Mouse (Mus musculus) c-Kit-positive CD71-positive TER-119-positive erythroid progenitor cells, embryonic 14.5 days (primary cell): Measurements from ENCODE around the gene AC134908.4.

Experiments
- DNase-seq: peaks from one replicate; pipeline ENCODE4 v3.0.0-alpha.2; 2013; ENCODE audit warnings: low spot score

Gene AC134908.4

GRCm38 (mm10) chr17:25831451-25832281 lies 36.2 kb upstream of the AC134908.4 start:
- DNase-seq = no peak

DNA sequence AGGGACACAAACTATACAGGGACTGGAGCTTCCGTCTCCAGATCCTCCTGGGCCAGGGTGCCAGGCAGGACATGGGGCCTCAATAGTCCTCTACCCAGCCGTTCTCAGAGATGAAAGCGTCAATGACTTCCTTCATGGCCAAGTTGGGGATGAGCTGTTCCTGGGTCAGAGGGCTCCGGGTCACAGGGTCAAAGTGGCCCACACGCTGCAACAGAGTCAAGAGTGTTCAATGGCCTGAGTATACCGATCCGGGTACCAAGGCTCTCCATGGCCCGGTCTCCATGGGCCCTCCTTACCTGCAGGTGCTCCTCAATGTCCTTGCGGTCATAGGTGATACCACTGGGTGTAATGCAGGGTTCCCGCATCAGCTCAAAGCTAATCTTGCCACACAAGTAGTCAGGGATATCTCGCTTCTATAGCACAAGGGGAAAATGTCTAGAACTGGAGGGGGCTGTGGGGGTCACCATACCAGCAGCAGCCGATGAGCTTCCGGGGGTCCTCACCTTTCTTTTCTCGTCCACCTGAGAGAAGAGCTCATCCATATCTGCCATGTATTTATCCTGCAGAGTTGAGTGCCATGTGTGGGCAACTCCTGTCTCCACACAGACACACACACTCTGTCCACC lies 35.5 kb upstream of the AC134908.4 start:
- DNase-seq = no peak

- DNase-seq = no peak
These were observed 34.8 kb upstream of the AC134908.4 start for GRCm38 (mm10) chr17:25830200-25830753.

GRCm38 (mm10) chr17:25829558-25830017 lies 34.1 kb upstream of the AC134908.4 start:
- DNase-seq = no peak

DNA sequence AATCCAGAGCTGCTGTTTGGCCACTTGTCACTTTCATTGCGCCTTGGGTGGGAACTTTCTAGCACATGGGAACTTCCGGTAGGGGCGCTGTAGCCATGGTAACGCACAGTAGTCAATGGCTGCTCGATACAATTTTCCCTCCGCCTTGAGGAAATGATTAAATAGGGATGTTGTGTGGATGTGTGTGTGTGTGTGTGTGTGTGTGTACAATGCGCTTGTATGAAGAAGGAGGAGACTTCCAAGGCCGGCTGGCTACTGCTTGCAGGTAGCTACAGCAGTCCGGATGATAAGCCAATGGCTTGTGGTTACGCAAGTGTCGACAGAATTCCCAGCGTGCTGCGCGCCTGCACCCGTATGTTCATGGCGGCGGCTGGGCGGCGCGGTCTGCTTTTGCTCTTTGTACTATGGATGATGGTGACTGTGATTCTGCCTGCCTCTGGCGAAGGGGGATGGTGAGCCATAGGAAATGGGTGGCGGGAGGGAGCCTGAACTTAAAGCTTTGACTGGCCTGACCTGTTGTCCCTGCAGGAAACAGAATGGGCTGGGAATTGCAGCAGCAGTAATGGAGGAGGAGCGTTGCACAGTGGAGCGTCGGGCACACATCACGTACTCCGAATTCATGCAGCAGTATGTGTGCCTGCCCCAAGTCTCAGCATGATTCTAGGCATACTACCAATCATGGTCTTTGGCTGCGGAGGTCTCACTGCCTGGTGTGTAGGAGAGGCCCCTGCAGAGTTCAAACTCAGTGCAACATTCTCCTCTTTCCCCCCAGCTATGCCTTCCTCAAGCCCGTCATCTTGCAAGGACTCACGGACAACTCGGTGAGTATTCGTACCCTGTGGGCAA lies 33.5 kb upstream of the AC134908.4 start, which contains the start of gene Jmjd8:
TSS of gene Jmjd8 (plus strand) at position 156 of the 846 bp plus-strand sequence.
- DNase-seq = peak; percentile 71

DNA sequence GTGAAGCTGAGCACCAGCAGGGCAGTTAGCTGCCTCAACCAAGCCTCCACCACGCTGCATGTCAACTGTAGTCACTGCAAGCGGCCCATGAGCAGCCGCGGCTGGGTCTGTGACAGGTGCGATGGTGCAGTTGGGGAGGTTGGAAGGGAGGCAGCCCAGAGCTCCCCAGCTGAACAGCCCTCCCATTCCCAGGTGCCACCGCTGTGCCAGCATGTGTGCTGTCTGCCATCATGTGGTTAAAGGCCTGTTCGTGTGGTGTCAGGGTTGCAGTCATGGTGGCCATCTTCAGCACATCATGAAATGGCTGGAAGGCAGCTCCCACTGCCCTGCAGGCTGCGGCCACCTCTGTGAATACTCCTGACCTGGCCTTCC lies 32.8 kb upstream of the AC134908.4 start:
- DNase-seq = no peak

DNA sequence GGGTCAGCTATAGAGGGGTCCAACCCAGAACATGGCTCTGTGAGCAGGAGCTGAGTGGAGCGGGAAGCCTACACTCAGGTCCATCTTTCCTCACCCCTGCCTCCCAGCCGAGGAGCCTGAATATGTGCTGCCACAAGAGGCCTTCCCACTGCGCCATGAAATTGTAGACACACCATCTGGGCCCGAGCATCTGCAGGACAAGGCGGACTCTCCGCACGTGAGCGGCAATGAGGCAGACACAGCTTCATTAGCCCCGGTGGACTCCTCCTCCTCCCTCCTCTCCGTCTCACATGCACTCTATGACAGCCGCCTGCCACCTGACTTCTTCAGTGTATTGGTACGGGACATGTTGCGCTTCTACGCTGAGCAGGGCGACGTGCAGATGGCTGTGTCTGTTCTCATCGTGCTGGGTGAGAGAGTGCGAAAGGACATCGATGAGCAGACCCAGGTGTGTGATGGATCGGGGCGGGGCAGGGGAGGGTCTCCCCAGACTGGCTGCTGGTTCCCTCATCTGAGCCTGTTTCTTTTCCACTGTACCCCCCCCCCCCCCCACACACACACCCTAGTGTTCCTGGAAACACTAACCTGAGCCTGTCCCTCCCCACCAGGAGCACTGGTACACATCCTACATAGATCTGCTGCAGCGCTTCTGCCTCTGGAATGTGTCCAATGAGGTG lies 32.2 kb upstream of the AC134908.4 start:
- DNase-seq = no peak

- no peak for DNase-seq
These were observed 31.6 kb upstream of the AC134908.4 start for GRCm38 (mm10) chr17:25827011-25827410.

DNA sequence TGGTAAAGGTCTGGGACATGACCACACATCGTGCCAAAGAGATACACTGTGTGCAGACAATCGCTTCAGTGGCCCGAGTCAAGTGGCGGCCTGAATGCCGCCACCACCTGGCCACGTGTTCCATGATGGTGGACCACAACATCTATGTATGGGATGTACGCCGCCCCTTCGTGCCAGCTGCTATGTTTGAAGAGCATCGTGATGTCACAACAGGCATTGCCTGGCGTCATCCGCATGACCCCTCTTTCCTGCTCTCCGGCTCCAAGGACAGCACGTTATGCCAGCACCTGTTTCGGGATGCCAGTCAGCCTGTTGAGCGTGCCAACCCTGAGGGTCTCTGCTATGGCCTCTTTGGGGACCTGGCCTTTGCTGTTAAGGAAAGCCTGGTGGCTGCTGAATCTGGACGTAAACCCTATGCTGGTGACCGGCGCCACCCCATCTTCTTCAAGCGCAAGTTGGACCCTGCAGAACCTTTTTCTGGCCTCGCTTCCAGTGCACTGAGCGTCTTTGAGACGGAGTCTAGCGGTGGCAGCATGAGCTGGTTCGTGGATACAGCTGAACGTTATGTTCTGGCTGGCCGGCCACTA lies 30.6 kb upstream of the AC134908.4 start:
- DNase-seq = no peak

DNA sequence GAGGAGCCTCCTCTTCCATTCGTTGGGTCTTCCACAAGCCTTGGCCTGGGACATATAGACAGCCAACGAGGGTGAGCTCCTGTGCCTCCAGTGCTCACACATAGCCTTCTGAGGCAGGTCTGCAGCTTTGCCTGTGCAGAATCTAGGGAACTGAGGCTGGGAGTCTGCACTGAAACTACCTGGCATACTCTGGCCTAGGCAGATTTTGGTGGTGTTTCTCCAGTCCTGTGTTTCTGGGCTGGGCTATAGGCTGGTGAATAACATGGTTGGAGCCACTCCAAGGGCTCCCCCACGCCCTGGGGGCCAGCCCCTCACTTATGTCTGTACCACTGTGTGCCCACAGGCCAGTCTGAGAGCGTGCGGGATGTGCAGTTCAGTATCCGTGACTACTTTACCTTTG lies 29.9 kb upstream of the AC134908.4 start:
- no peak for DNase-seq

- no peak for DNase-seq
These were observed 29.1 kb upstream of the AC134908.4 start for GRCm38 (mm10) chr17:25824362-25825142.

DNA sequence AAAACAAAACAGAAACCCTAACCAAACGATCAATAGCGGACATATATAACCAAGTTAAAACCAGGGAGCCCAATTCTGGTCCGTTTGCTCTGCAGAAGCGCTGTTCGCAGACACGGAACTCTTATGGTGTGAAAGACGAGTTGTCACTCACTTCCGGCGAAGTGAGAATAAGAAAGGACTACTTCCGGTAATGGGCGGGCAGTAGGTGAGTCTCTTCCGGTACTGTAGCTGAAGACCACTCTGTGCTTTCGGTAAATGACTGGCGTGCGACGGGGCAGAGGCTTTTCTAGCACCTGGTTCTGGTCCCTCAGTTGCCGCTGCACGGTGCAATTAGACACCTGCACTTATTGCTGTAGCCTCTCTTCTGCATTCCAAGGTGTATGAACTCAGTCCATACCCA lies 28.0 kb upstream of the AC134908.4 start, which contains the start of gene Wdr24:
TSS of gene Wdr24 (plus strand) at position 176 of the 400 bp plus-strand sequence.
- DNase-seq = peak; percentile 85

DNA sequence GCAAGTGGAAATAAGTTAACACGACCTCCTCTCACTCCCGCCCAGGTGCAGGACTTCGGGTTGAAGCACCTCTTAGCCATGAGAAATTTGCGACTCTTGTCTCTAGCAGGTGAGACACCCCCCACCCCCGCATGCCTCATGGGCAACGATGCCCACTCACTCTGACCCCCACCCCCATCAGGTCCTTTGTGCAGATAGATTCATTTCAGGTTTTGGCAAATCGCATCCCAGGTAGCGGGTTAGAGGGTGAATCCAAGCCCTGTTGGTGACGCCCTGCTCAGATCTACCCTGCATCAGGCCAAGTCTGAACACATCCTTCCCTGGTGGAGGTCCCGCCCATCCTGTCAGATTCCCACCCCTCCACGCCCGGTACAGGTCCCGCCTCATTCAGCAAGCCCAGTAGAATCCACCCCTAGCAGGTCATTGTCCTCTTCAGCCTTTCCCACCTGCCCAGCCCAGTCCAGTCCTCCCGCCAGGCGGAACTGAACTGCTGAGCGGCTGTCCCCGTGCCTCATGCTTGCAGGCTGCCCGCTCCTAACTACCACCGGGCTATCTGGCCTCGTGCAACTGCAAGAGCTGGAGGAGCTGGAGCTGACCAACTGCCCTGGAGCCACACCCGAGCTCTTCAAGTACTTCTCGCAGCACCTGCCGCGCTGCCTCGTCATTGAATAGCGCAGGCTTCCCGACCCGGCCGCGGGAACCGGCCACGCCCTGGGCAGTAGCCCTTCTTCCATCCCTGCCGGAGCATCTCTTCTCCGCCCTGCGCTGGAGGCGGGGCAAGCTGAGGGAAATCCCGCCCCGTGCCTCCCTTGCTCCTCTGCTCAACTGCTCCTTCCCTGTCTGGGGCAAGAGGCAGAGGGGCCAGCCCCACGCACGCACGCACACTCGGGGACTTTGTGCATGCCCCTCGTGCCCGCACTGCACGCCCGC lies 23.7 kb upstream of the AC134908.4 start:
- DNase-seq = no peak

DNA sequence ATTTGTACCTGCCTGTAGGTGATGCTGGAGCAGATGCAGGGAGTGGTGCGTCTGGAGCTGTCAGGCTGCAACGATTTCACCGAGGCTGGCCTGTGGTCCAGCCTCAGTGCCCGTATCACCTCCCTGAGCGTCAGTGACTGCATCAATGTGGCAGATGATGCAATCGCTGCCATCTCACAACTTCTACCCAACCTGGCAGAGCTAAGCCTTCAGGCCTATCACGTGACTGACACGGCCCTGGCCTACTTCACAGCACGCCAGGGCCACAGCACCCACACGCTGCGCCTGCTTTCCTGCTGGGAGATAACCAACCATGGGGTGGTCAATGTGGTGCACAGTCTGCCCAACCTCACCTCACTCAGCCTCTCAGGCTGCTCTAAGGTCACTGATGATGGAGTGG lies 22.2 kb upstream of the AC134908.4 start:
- DNase-seq = no peak

DNA sequence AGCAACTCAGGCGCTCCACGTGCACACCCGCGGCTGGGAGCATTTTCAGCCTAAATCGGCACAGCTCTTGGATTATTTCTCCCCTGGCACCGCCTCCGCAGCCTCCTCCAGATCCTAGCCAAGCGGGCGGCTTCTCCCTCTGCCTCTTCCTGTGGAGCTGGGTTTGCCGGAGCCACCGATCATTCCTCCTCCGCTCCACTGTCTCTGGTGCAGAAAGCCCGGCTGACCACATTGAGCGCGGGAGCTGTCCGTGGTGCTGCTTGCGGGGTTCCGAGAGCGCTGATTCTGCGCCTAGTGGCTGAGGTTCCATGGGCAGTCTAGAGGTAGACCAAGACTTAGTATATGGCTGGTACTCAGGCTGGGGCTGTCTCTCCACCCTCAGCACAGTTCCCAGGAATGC lies 18.0 kb upstream of the AC134908.4 start:
- peak; percentile 64 for DNase-seq

DNA sequence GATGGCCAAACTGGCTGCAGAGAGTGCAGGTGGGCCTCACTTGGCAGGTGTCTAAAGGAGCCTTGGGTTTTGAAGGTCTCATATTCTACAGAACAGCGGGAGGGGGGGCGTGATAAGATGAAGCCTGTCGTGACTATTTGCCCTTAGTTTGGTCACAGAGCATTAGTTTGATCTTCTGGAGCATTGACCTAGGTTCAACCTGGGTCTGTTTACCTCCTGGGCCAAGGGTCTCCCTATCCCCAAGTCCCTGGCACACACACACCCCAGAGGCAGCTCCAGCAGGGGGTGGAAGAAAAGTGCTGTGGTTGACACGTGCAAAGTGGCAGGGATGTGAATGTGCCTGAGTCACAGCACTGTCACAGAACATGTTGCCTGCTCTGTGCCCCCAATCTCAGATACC lies 15.4 kb upstream of the AC134908.4 start:
- DNase-seq = no peak

DNA sequence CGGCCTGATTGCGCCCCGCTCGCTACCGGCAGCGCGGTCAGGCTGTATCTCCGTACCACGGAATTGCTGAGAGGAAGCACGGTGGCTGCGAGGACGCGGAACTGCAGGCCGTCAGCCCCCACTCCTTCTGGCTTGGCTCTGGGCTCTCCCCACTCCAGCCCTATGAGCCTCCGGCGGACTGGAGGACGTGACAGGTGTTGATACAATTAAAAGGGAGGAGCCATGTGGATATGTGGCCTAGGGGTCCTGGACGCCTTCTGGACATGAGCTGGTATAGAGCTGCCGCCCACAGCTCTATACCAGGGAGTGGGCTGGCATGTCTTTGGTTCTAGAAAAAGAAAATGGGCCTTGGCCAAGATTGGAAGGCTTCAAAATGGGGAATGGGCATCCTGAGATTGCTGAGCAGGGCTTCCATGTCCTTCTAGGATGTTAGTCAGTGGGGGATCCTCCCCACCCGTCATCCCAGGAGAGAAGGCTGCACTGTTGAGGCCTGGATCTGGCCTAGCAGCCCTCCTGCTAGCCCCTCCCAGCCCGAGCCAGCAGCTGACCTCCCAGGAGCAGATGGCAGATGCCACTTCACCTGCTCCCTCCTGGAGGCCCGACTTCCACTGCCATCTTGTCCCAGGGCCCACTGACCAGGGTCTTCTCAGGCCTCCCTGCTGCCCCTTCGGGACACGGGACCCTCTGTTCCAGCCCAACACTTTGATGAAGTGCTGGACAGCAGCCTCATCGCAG lies 14.3 kb upstream of the AC134908.4 start:
- DNase-seq = no peak

GRCm38 (mm10) chr17:25808789-25809605 lies 13.5 kb upstream of the AC134908.4 start, which contains the start of gene Fbxl16:
Gene Fbxl16, plus strand, starts transcription at chr17:25809085.
- no peak for DNase-seq
